Mouse (Mus musculus): ENCODE measurements around the gene Prpf39. TPM values are rescaled to one million over a fixed set of nuclear protein-coding genes. Genes with fewer than 3 reads are reported as not detected.

The Prpf39 gene
- 3.8 TPM for polyA plus RNA-seq (2012; fragmentation: generic; extraction: Trizol)

- H3K27me3 ChIP-seq (ENCODE audit: control insufficient read depth, insufficient read depth, insufficient read length) = no peaks in the 10 kb centered on the region
- peaks cover 50% of the 10 kb centered on the region for H3K79me2 ChIP-seq (ENCODE audit: control insufficient read depth, insufficient read depth)
- H3K4me3 ChIP-seq = peak within 1 kb of the TSS; percentile 68
- peaks cover 5% of the 10 kb centered on the region for H3K36me3 ChIP-seq (ENCODE audit: control insufficient read depth, insufficient read depth)
- H3K4me2 ChIP-seq (ENCODE audit: low read depth) = peak within 1 kb of the TSS; percentile 88
- TF ChIP-seq REST (IDR thresholded peaks at IDR 0.05; ENCODE audit: insufficient read depth, insufficient read length) = peak; percentile 5
- no peak for TF ChIP-seq MAX (IDR thresholded peaks at IDR 0.05; ENCODE audit: low read depth)
- TF ChIP-seq SRF (IDR thresholded peaks at IDR 0.05; ENCODE audit: control insufficient read depth, insufficient read length, low read depth) = no peak
- peak; percentile 97 for TF ChIP-seq USF1 (IDR thresholded peaks at IDR 0.05; ENCODE audit: low read depth)
- peak in 2 of 3 experiments; percentile 13 to 47 for TF ChIP-seq MYOD1 (IDR thresholded peaks at IDR 0.05; ENCODE audit: control insufficient read depth in 1 of 3, insufficient read length in 2 of 3, low read depth in 2 of 3)
- TF ChIP-seq MYOG (IDR thresholded peaks at IDR 0.05; ENCODE audit: control insufficient read depth in 1 of 3, insufficient read depth in 1 of 3, insufficient read length in 2 of 3, low read depth in 2 of 3) = peak in 1 of 3 experiments; percentile 2
- no peak for TF ChIP-seq CEBPB (IDR thresholded peaks at IDR 0.05; ENCODE audit: insufficient read depth, poor library complexity, severe bottlenecking)
- peak; percentile 99 for TF ChIP-seq POLR2A (IDR thresholded peaks at IDR 0.05; ENCODE audit: insufficient read length, low read depth)
- TF ChIP-seq E2F4 (IDR thresholded peaks at IDR 0.05; ENCODE audit: insufficient read depth) = no peak
- no peak for TF ChIP-seq TCF12 (IDR thresholded peaks at IDR 0.05; ENCODE audit: insufficient read depth, poor library complexity, severe bottlenecking)
- peak; percentile 97 for TF ChIP-seq POLR2AphosphoS2 (IDR thresholded peaks at IDR 0.05; ENCODE audit: insufficient read length, low read depth)
- TF ChIP-seq TCF3 (IDR thresholded peaks at IDR 0.05; ENCODE audit: insufficient read length, low read depth) = peak; percentile 4
- peak within 1 kb of the TSS; percentile 68 for H3ac ChIP-seq (ENCODE audit: control insufficient read depth, insufficient read length)
Measured at GRCm38 (mm10) chr12:65036190-65036870, at the start of gene Prpf39. Gene Prpf39 (plus strand): TSS chr12:65036333.

- Histone ChIP-seq H3K79me2 (ENCODE audit: control insufficient read depth, insufficient read depth) (no peaks in the 10 kb centered on the region), H3ac (ENCODE audit: control insufficient read depth, insufficient read length) (no peak overlapping the region), H3K4me3 (no peak overlapping the region), H3K36me3 (ENCODE audit: control insufficient read depth, insufficient read depth) (peaks cover 55% of the 10 kb centered on the region), H3K4me2 (ENCODE audit: low read depth) (no peak overlapping the region), H3K27me3 (ENCODE audit: control insufficient read depth, insufficient read depth, insufficient read length) (no peaks in the 10 kb centered on the region)
- TF ChIP-seq USF1 (IDR thresholded peaks at IDR 0.05; ENCODE audit: low read depth) (no peak), E2F4 (IDR thresholded peaks at IDR 0.05; ENCODE audit: insufficient read depth) (no peak), POLR2A (IDR thresholded peaks at IDR 0.05; ENCODE audit: insufficient read length, low read depth) (no peak), MYOG (IDR thresholded peaks at IDR 0.05; ENCODE audit: control insufficient read depth in 1 of 3, insufficient read depth in 1 of 3, insufficient read length in 2 of 3, low read depth in 2 of 3) (no peak), MYOD1 (IDR thresholded peaks at IDR 0.05; ENCODE audit: control insufficient read depth in 1 of 3, insufficient read length in 2 of 3, low read depth in 2 of 3) (no peak), TCF12 (IDR thresholded peaks at IDR 0.05; ENCODE audit: insufficient read depth, poor library complexity, severe bottlenecking) (no peak), CEBPB (IDR thresholded peaks at IDR 0.05; ENCODE audit: insufficient read depth, poor library complexity, severe bottlenecking) (no peak), POLR2AphosphoS2 (IDR thresholded peaks at IDR 0.05; ENCODE audit: insufficient read length, low read depth) (no peak), REST (IDR thresholded peaks at IDR 0.05; ENCODE audit: insufficient read depth, insufficient read length) (no peak)
Measured at GRCm38 (mm10) chr12:65007725-65008124, 28.4 kb upstream of the Prpf39 start.

GRCm38 (mm10) chr12:65022842-65023241 is 13.3 kb upstream of the Prpf39 start:
- Histone ChIP-seq H3K4me2 (ENCODE audit: low read depth) (no peak overlapping the region), H3K27me3 (ENCODE audit: control insufficient read depth, insufficient read depth, insufficient read length) (no peaks in the 10 kb centered on the region), H3K4me3 (no peak overlapping the region), H3ac (ENCODE audit: control insufficient read depth, insufficient read length) (no peak overlapping the region), H3K36me3 (ENCODE audit: control insufficient read depth, insufficient read depth) (no peaks in the 10 kb centered on the region), H3K79me2 (ENCODE audit: control insufficient read depth, insufficient read depth) (no peaks in the 10 kb centered on the region)
- TF ChIP-seq E2F4 (IDR thresholded peaks at IDR 0.05; ENCODE audit: insufficient read depth) = no peak
- no peak for TF ChIP-seq USF1 (IDR thresholded peaks at IDR 0.05; ENCODE audit: low read depth)
- TF ChIP-seq MYOG (IDR thresholded peaks at IDR 0.05; ENCODE audit: control insufficient read depth in 1 of 3, insufficient read depth in 1 of 3, insufficient read length in 2 of 3, low read depth in 2 of 3) = no peak
- no peak for TF ChIP-seq CEBPB (IDR thresholded peaks at IDR 0.05; ENCODE audit: insufficient read depth, poor library complexity, severe bottlenecking)
- TF ChIP-seq REST (IDR thresholded peaks at IDR 0.05; ENCODE audit: insufficient read depth, insufficient read length) = no peak
- no peak for TF ChIP-seq MYOD1 (IDR thresholded peaks at IDR 0.05; ENCODE audit: control insufficient read depth in 1 of 3, insufficient read length in 2 of 3, low read depth in 2 of 3)
- no peak for TF ChIP-seq MAX (IDR thresholded peaks at IDR 0.05; ENCODE audit: low read depth)
- TF ChIP-seq TCF12 (IDR thresholded peaks at IDR 0.05; ENCODE audit: insufficient read depth, poor library complexity, severe bottlenecking) = no peak
- no peak for TF ChIP-seq SRF (IDR thresholded peaks at IDR 0.05; ENCODE audit: control insufficient read depth, insufficient read length, low read depth)

GRCm38 (mm10) chr12:65035839-65036189 is 319 bp upstream of the Prpf39 start:
- peak overlapping the region; percentile 57 for H3K4me2 ChIP-seq (ENCODE audit: low read depth)
- H3K4me3 ChIP-seq = peak overlapping the region; percentile 68
- peaks cover 45% of the 10 kb centered on the region for H3K79me2 ChIP-seq (ENCODE audit: control insufficient read depth, insufficient read depth)
- TF ChIP-seq MYOG (IDR thresholded peaks at IDR 0.05; ENCODE audit: control insufficient read depth in 1 of 3, insufficient read depth in 1 of 3, insufficient read length in 2 of 3, low read depth in 2 of 3) = no peak
- TF ChIP-seq POLR2A (IDR thresholded peaks at IDR 0.05; ENCODE audit: insufficient read length, low read depth) = no peak
- no peak for TF ChIP-seq USF1 (IDR thresholded peaks at IDR 0.05; ENCODE audit: low read depth)
- no peak for TF ChIP-seq MAX (IDR thresholded peaks at IDR 0.05; ENCODE audit: low read depth)
- TF ChIP-seq TCF3 (IDR thresholded peaks at IDR 0.05; ENCODE audit: insufficient read length, low read depth) = no peak
- TF ChIP-seq E2F4 (IDR thresholded peaks at IDR 0.05; ENCODE audit: insufficient read depth) = no peak
- TF ChIP-seq SRF (IDR thresholded peaks at IDR 0.05; ENCODE audit: control insufficient read depth, insufficient read length, low read depth) = no peak
- no peak for TF ChIP-seq TCF12 (IDR thresholded peaks at IDR 0.05; ENCODE audit: insufficient read depth, poor library complexity, severe bottlenecking)
- no peak for TF ChIP-seq MYOD1 (IDR thresholded peaks at IDR 0.05; ENCODE audit: control insufficient read depth in 1 of 3, insufficient read length in 2 of 3, low read depth in 2 of 3)
- no peak for TF ChIP-seq POLR2AphosphoS2 (IDR thresholded peaks at IDR 0.05; ENCODE audit: insufficient read length, low read depth)
- no peak for TF ChIP-seq CEBPB (IDR thresholded peaks at IDR 0.05; ENCODE audit: insufficient read depth, poor library complexity, severe bottlenecking)
- TF ChIP-seq REST (IDR thresholded peaks at IDR 0.05; ENCODE audit: insufficient read depth, insufficient read length) = no peak
- H3K27me3 ChIP-seq (ENCODE audit: control insufficient read depth, insufficient read depth, insufficient read length) = no peaks in the 10 kb centered on the region
- peaks cover 1% of the 10 kb centered on the region for H3K36me3 ChIP-seq (ENCODE audit: control insufficient read depth, insufficient read depth)
- peak overlapping the region; percentile 68 for H3ac ChIP-seq (ENCODE audit: control insufficient read depth, insufficient read length)
